Mouse (Mus musculus): ENCODE results near the gene Gm17364. TPM values are rescaled to one million over a fixed set of nuclear protein-coding genes. Genes with fewer than 3 reads are reported as not detected.
A peak's percentile ranks its signal among the peaks of the same experiment; 100 is the strongest.

Gm17364 gene
- polyA plus RNA-seq (2015; fragmentation: Nextera tagmentation; extraction: Ambion mirVana) = not detected in 2 replicates

- no peak for ATAC-seq
- WGBS = 88% methylated on average over 10 of the region's 10 CpGs
- H3K27me3 ChIP-seq (replicated peaks) = no peaks in the 10 kb centered on the region
- no peaks in the 10 kb centered on the region for H3K9me3 ChIP-seq
- H3K27ac ChIP-seq = no peak within 1 kb of the TSS
- H3K4me1 ChIP-seq (replicated peaks) = no peaks in the 10 kb centered on the region
- no peak within 1 kb of the TSS for H3K9ac ChIP-seq
- no peak within 1 kb of the TSS for H3K4me3 ChIP-seq (replicated peaks)
- H3K4me2 ChIP-seq (replicated peaks) = no peak within 1 kb of the TSS
- H3K36me3 ChIP-seq = no peaks in the 10 kb centered on the region
Measured at GRCm38 (mm10) chr13:41273927-41274650, at the start of gene Gm17364. Gene Gm17364, minus strand, starts transcription at chr13:41273977.

- H3K9ac ChIP-seq = no peak overlapping the region
- H3K4me3 ChIP-seq (replicated peaks) = no peak overlapping the region
- no peaks in the 10 kb centered on the region for H3K9me3 ChIP-seq
- 55% methylated on average over 3 of the region's 3 CpGs for WGBS
- no peak overlapping the region for H3K4me2 ChIP-seq (replicated peaks)
- ATAC-seq = peak; percentile 28; the same call in 1 of the 2 replicates
- H3K27ac ChIP-seq = peak overlapping the region; percentile 29; the same call in 1 of the 2 replicates
- peaks cover 10% of the 10 kb centered on the region for H3K36me3 ChIP-seq
- no peaks in the 10 kb centered on the region for H3K4me1 ChIP-seq (replicated peaks)
- no peaks in the 10 kb centered on the region for H3K27me3 ChIP-seq (replicated peaks)
Measured at GRCm38 (mm10) chr13:41321433-41321832, 47.7 kb upstream of the Gm17364 start.

- ATAC-seq = no peak
- 84% methylated on average over 5 of the region's 5 CpGs for WGBS
- Histone ChIP-seq H3K36me3 (peaks cover 16% of the 10 kb centered on the region), H3K27ac (no peak overlapping the region), H3K4me2 (replicated peaks) (no peak overlapping the region), H3K9me3 (no peaks in the 10 kb centered on the region), H3K4me3 (replicated peaks) (no peak overlapping the region), H3K27me3 (replicated peaks) (no peaks in the 10 kb centered on the region), H3K4me1 (replicated peaks) (no peaks in the 10 kb centered on the region), H3K9ac (no peak overlapping the region)
Measured at GRCm38 (mm10) chr13:41320749-41321148, 47.0 kb upstream of the Gm17364 start.

- 69% methylated on average over 10 of the region's 10 CpGs for WGBS
- H3K9ac ChIP-seq = no peak overlapping the region
- H3K4me2 ChIP-seq (replicated peaks) = no peak overlapping the region
- no peaks in the 10 kb centered on the region for H3K4me1 ChIP-seq (replicated peaks)
- ATAC-seq = no peak
- no peaks in the 10 kb centered on the region for H3K36me3 ChIP-seq
- H3K27me3 ChIP-seq (replicated peaks) = no peaks in the 10 kb centered on the region
- no peaks in the 10 kb centered on the region for H3K9me3 ChIP-seq
- no peak overlapping the region for H3K27ac ChIP-seq
- no peak overlapping the region for H3K4me3 ChIP-seq (replicated peaks)
Measured at GRCm38 (mm10) chr13:41302716-41303115, 28.9 kb upstream of the Gm17364 start.

GRCm38 (mm10) chr13:41300037-41300436 is 26.3 kb upstream of the Gm17364 start:
- H3K4me2 ChIP-seq (replicated peaks) = no peak overlapping the region
- no peak overlapping the region for H3K27ac ChIP-seq
- peak; percentile 48; the same call in 1 of the 2 replicates for ATAC-seq
- no peaks in the 10 kb centered on the region for H3K27me3 ChIP-seq (replicated peaks)
- no peaks in the 10 kb centered on the region for H3K9me3 ChIP-seq
- 58% methylated on average over 4 of the region's 4 CpGs for WGBS
- H3K9ac ChIP-seq = no peak overlapping the region
- H3K4me3 ChIP-seq (replicated peaks) = no peak overlapping the region
- H3K4me1 ChIP-seq (replicated peaks) = no peaks in the 10 kb centered on the region
- no peaks in the 10 kb centered on the region for H3K36me3 ChIP-seq

- 60% methylated on average over 5 of the region's 5 CpGs for WGBS
- Histone ChIP-seq H3K4me3 (replicated peaks) (no peak overlapping the region), H3K9ac (no peak overlapping the region), H3K27ac (no peak overlapping the region), H3K4me2 (replicated peaks) (no peak overlapping the region), H3K9me3 (no peaks in the 10 kb centered on the region), H3K4me1 (replicated peaks) (no peaks in the 10 kb centered on the region), H3K36me3 (no peaks in the 10 kb centered on the region), H3K27me3 (replicated peaks) (no peaks in the 10 kb centered on the region)
- no peak for ATAC-seq
Measured at GRCm38 (mm10) chr13:41298996-41299395, 25.2 kb upstream of the Gm17364 start.

GRCm38 (mm10) chr13:41298533-41298932 is 24.8 kb upstream of the Gm17364 start:
- Histone ChIP-seq H3K9me3 (no peaks in the 10 kb centered on the region), H3K9ac (no peak overlapping the region), H3K4me3 (replicated peaks) (no peak overlapping the region), H3K27ac (no peak overlapping the region), H3K4me2 (replicated peaks) (no peak overlapping the region), H3K36me3 (no peaks in the 10 kb centered on the region), H3K27me3 (replicated peaks) (no peaks in the 10 kb centered on the region), H3K4me1 (replicated peaks) (no peaks in the 10 kb centered on the region)
- ATAC-seq = no peak
- WGBS = 20% methylated on average over 2 of the region's 2 CpGs

- Histone ChIP-seq H3K4me2 (replicated peaks) (no peak overlapping the region), H3K9ac (no peak overlapping the region), H3K27me3 (replicated peaks) (no peaks in the 10 kb centered on the region), H3K36me3 (no peaks in the 10 kb centered on the region), H3K4me1 (replicated peaks) (no peaks in the 10 kb centered on the region), H3K9me3 (no peaks in the 10 kb centered on the region), H3K4me3 (replicated peaks) (no peak overlapping the region), H3K27ac (no peak overlapping the region)
- no peak for ATAC-seq
- WGBS = 89% methylated on average over 10 of the region's 10 CpGs
Measured at GRCm38 (mm10) chr13:41296396-41296795, 22.6 kb upstream of the Gm17364 start.

GRCm38 (mm10) chr13:41295886-41296285 is 22.1 kb upstream of the Gm17364 start:
- H3K4me1 ChIP-seq (replicated peaks) = no peaks in the 10 kb centered on the region
- H3K9ac ChIP-seq = no peak overlapping the region
- ATAC-seq = no peak
- H3K27ac ChIP-seq = no peak overlapping the region
- no peak overlapping the region for H3K4me2 ChIP-seq (replicated peaks)
- no peaks in the 10 kb centered on the region for H3K27me3 ChIP-seq (replicated peaks)
- no peaks in the 10 kb centered on the region for H3K9me3 ChIP-seq
- no peaks in the 10 kb centered on the region for H3K36me3 ChIP-seq
- 67% methylated on average over 6 of the region's 6 CpGs for WGBS
- H3K4me3 ChIP-seq (replicated peaks) = no peak overlapping the region

GRCm38 (mm10) chr13:41293595-41293994 is 19.8 kb upstream of the Gm17364 start:
- Histone ChIP-seq H3K27ac (no peak overlapping the region), H3K9me3 (no peaks in the 10 kb centered on the region), H3K4me1 (replicated peaks) (no peaks in the 10 kb centered on the region), H3K4me2 (replicated peaks) (no peak overlapping the region), H3K9ac (no peak overlapping the region), H3K4me3 (replicated peaks) (no peak overlapping the region), H3K36me3 (no peaks in the 10 kb centered on the region), H3K27me3 (replicated peaks) (no peaks in the 10 kb centered on the region)
- no peak for ATAC-seq
- 50% methylated on average over 5 of the region's 5 CpGs for WGBS

GRCm38 (mm10) chr13:41291466-41291974 is 17.7 kb upstream of the Gm17364 start:
- no peak for ATAC-seq
- H3K9ac ChIP-seq = no peak overlapping the region
- H3K9me3 ChIP-seq = no peaks in the 10 kb centered on the region
- no peaks in the 10 kb centered on the region for H3K4me1 ChIP-seq (replicated peaks)
- no peaks in the 10 kb centered on the region for H3K27me3 ChIP-seq (replicated peaks)
- H3K27ac ChIP-seq = no peak overlapping the region
- WGBS = 84% methylated on average over 4 of the region's 4 CpGs
- no peaks in the 10 kb centered on the region for H3K36me3 ChIP-seq
- H3K4me2 ChIP-seq (replicated peaks) = no peak overlapping the region
- no peak overlapping the region for H3K4me3 ChIP-seq (replicated peaks)

GRCm38 (mm10) chr13:41286285-41286684 is 12.5 kb upstream of the Gm17364 start:
- no peaks in the 10 kb centered on the region for H3K4me1 ChIP-seq (replicated peaks)
- ATAC-seq = no peak
- H3K4me2 ChIP-seq (replicated peaks) = no peak overlapping the region
- WGBS = 67% methylated on average over 3 of the region's 3 CpGs
- no peak overlapping the region for H3K4me3 ChIP-seq (replicated peaks)
- H3K27ac ChIP-seq = no peak overlapping the region
- no peaks in the 10 kb centered on the region for H3K36me3 ChIP-seq
- H3K9ac ChIP-seq = no peak overlapping the region
- H3K9me3 ChIP-seq = no peaks in the 10 kb centered on the region
- H3K27me3 ChIP-seq (replicated peaks) = no peaks in the 10 kb centered on the region

GRCm38 (mm10) chr13:41285448-41285847 is 11.7 kb upstream of the Gm17364 start:
- WGBS = 73% methylated on average over 4 of the region's 4 CpGs
- ATAC-seq = no peak
- no peaks in the 10 kb centered on the region for H3K36me3 ChIP-seq

More at GRCm38 (mm10) chr13:41285448-41285847, 11.7 kb upstream of the Gm17364 start:
- Histone ChIP-seq H3K27ac (no peak overlapping the region), H3K27me3 (replicated peaks) (no peaks in the 10 kb centered on the region), H3K4me3 (replicated peaks) (no peak overlapping the region), H3K9me3 (no peaks in the 10 kb centered on the region), H3K4me2 (replicated peaks) (no peak overlapping the region), H3K4me1 (replicated peaks) (no peaks in the 10 kb centered on the region), H3K9ac (no peak overlapping the region)
